Mouse (Mus musculus): Measurements from ENCODE around the gene Birc7.

The Birc7 gene

GRCm38 (mm10) chr2:180967010-180967763, 38.4 kb downstream of the Birc7 start, which contains the start of gene Arfgap1:
Gene Arfgap1, plus strand, starts transcription at chr2:180967225.
- peak; percentile 90 for DNase-seq (ENCODE audit: low spot score)

GRCm38 (mm10) chr2:180981133-180981532, 52.3 kb downstream of the Birc7 start:
- DNase-seq (ENCODE audit: low spot score), result no peak
